Mouse (Mus musculus) splenic B cell, adult 2 months (primary cell): ENCODE data around the gene Gjc3.
A peak's percentile ranks its signal among the peaks of the same experiment; 100 is the strongest.
"Not testable (repeated sequence)": the region's sequence is repeated elsewhere in the genome, so short reads cannot be mapped to it uniquely, and the experiment has no call there.

ENCODE experiments used
- DNase-seq: peaks from one replicate; pipeline ENCODE4 v3.0.0-alpha.2; 2011; ENCODE audit warnings: low read depth, low spot score
- H3K27me3 ChIP-seq: 2 replicates; pipeline ENCODE4 v1.6.1; 2012; ENCODE audit warnings: mild to moderate bottlenecking, low read length, moderate library complexity, mixed read lengths; ENCODE audit not compliant: control insufficient read depth, poor library complexity, insufficient read depth, severe bottlenecking
- H3K36me3 ChIP-seq: 2 replicates; pipeline ENCODE4 v1.6.1; 2012; ENCODE audit warnings: mild to moderate bottlenecking, low read length, moderate library complexity, mixed read lengths; ENCODE audit not compliant: control insufficient read depth, poor library complexity, insufficient read depth, severe bottlenecking

Gene Gjc3

DNA sequence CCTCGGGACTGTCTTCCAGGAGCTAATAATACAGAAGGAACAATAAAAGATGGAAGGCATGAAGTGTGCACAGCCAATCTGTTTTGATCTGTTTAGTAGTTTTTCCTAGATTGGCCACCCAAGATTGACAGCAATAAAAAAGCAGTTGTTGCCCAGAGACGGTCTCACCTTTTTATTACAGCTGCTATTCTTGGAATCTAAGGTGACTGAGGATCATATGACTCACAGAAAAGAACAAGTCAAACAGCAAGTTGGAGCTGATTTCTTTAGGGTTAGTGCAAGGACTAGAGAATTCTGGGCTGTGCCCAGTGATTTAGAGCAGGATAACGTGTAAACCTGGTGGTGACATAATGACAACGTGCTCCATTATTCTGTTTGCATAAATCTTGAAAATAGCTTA lies 21.9 kb downstream of the Gjc3 start:
- Histone ChIP-seq H3K36me3 (no peaks in the 10 kb centered on the region), H3K27me3 (no peaks in the 10 kb centered on the region)
- DNase-seq = no peak

DNA sequence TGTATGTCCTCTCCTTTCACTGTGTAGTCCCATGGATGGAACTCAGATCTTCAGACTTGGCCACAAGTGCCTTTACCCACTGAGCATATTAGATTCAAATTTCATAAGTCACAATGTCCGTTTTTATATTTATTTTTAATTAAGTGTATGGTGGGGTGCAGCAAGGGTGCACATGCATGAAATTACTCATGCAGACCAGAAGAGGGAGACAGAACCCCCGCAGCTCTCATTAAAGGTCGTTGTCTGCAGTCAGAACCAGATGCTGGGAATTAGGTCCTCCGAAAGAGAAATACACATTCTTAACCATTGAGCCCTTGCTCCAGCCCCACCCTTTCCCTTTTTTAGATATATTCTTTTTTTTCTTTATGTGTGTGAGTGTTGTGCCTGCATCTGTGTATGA lies 25.7 kb downstream of the Gjc3 start:
- DNase-seq = no peak
- Histone ChIP-seq H3K27me3 (no peaks in the 10 kb centered on the region), H3K36me3 (no peaks in the 10 kb centered on the region)

GRCm38 (mm10) chr5:137936486-137936885 lies 26.4 kb downstream of the Gjc3 start:
- no peaks in the 10 kb centered on the region for H3K27me3 ChIP-seq
- H3K36me3 ChIP-seq = no peaks in the 10 kb centered on the region
- no peak for DNase-seq

- H3K27me3 ChIP-seq, H3K36me3 ChIP-seq, DNase-seq: not testable (repeated sequence)
Observed at GRCm38 (mm10) chr5:137933934-137934333, 29.0 kb downstream of the Gjc3 start.

DNA sequence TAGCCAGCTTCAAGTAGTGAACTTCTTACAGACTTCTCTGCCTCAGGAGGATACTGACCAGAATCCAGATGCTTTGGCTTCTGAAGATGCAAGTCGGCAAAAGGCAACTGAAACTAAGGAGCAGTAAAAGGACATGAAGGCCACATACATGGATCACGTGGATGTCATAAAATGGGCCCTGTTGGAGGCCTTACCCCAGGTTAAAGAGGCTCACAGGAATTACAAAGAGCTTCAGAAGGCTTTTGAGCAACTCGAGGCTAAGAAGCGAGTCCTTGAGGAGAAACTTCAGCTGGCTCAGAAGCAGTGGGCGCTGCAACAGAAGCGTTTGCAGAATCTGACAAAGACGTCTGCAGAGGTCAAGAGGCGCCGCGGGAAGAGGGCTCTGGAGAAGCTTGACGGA lies 34.5 kb downstream of the Gjc3 start:
- DNase-seq = no peak
- Histone ChIP-seq H3K36me3 (no peaks in the 10 kb centered on the region), H3K27me3 (no peaks in the 10 kb centered on the region)

- no peaks in the 10 kb centered on the region for H3K36me3 ChIP-seq
- no peak for DNase-seq
- no peaks in the 10 kb centered on the region for H3K27me3 ChIP-seq
Observed at GRCm38 (mm10) chr5:137922171-137922570, 40.7 kb downstream of the Gjc3 start.

DNA sequence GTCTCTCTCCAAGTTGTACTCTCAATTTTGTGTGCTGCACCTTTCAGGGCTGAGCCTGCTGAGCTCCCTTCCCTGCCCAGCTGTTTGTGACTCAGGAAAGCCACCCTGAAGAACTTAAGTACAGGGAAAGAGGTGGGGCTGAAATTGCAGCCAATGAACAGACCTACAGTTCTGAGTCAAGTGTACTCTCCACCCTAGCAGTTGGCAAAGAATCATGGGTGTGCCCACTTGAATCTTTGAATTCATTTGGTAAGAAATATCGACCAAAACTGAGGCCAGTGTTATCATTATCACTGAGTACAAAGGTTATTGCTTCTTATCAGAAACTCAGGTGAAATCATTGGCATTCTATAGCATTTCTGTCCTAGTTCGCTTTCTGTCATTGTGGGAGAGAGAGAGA lies 41.4 kb downstream of the Gjc3 start, which contains the start of gene Cyp3a13:
TSS of gene Cyp3a13 (minus strand) at position 88 of the 400 bp plus-strand sequence.
- Histone ChIP-seq H3K36me3 (no peaks in the 10 kb centered on the region), H3K27me3 (no peaks in the 10 kb centered on the region)
- DNase-seq = no peak

- Histone ChIP-seq H3K27me3 (no peaks in the 10 kb centered on the region), H3K36me3 (no peaks in the 10 kb centered on the region)
- no peak for DNase-seq
Observed at GRCm38 (mm10) chr5:137915550-137915949, 47.3 kb downstream of the Gjc3 start.

- Histone ChIP-seq H3K27me3 (no peaks in the 10 kb centered on the region), H3K36me3 (no peaks in the 10 kb centered on the region)
- peak; percentile 8 for DNase-seq
Observed at GRCm38 (mm10) chr5:137914508-137914907, 48.4 kb downstream of the Gjc3 start.

- no peak for DNase-seq
- Histone ChIP-seq H3K27me3 (no peaks in the 10 kb centered on the region), H3K36me3 (no peaks in the 10 kb centered on the region)
Observed at GRCm38 (mm10) chr5:137909564-137910262, 53.2 kb downstream of the Gjc3 start.
